Mouse (Mus musculus) forebrain, embryonic 16.5 days (tissue): ENCODE results near the gene Clstn2. TPM values are rescaled to one million over a fixed set of nuclear protein-coding genes. Genes with fewer than 3 reads are reported as not detected.
A peak's percentile ranks its signal among the peaks of the same experiment; 100 is the strongest.

ENCODE experiments used
- ATAC-seq: fragments of 200-750 bp; cut with Nextera tagmentation; 2 replicates; pipeline ENCODE4 v1.8.0; 2017; ENCODE audit warnings: mild to moderate bottlenecking, moderate library complexity
- H3K27ac ChIP-seq: fragments of 300-500 bp; sonication (generic); 2 replicates; pipeline ENCODE4 v1.5.1; 2014; ENCODE audit warnings: low read length, control low read depth
- H3K27me3 ChIP-seq: fragments of 300-500 bp; sonication (generic); replicated peaks from 2 replicates; pipeline ENCODE4 v1.6.1; 2014; ENCODE audit warnings: low read length; ENCODE audit not compliant: control insufficient read depth, insufficient read depth
- H3K36me3 ChIP-seq: fragments of 300-500 bp; sonication (generic); 2 replicates; pipeline ENCODE4 v1.6.1; 2014; ENCODE audit not compliant: control insufficient read depth, insufficient read depth
- H3K4me1 ChIP-seq: fragments of 300-500 bp; sonication (generic); replicated peaks from 2 replicates; pipeline ENCODE4 v1.6.1; 2014; ENCODE audit warnings: low read length; ENCODE audit not compliant: control insufficient read depth, insufficient read depth
- H3K4me2 ChIP-seq: fragments of 300-500 bp; sonication (generic); 2 replicates; pipeline ENCODE4 v1.6.1; 2014; ENCODE audit warnings: mild to moderate bottlenecking, low read length, control low read depth
- H3K4me3 ChIP-seq: fragments of 300-500 bp; sonication (generic); replicated peaks from 2 replicates; pipeline ENCODE4 v1.5.1; 2014; ENCODE audit warnings: mild to moderate bottlenecking, low read length, control low read depth
- H3K9ac ChIP-seq: fragments of 300-500 bp; sonication (generic); replicated peaks from 2 replicates; pipeline ENCODE4 v1.6.1; 2014; ENCODE audit warnings: low read depth, low read length, control low read depth
- H3K9me3 ChIP-seq: fragments of 300-500 bp; sonication (generic); 2 replicates; pipeline ENCODE4 v1.6.1; 2016; ENCODE audit warnings: low read length; ENCODE audit not compliant: control insufficient read depth
- WGBS: fragments of 180-500 bp; shearing (Covaris S2); extraction: QIAGEN DNeasy Blood & Tissue Kit; methylation state at CpG from one replicate; pipeline ENCODE4 v1.1.7; 2014; 5-methylcytosine and 5-hydroxymethylcytosine counted together
- polyA plus RNA-seq: library from polyadenylated mRNA; unstranded; fragments of >200 nt; fragmentation: Nextera tagmentation; extraction: Ambion mirVana; gene quantifications from 2 replicates; pipeline ENCODE4 v1.2.1, GENCODE M21; 2015

The Clstn2 gene
- 21.2 and 24.5 TPM in 2 replicates for polyA plus RNA-seq

GRCm38 (mm10) chr9:98032573-98033272, at the start of gene Clstn2:
Clstn2 (minus strand) TSS chr9:98033181.
- peak within 1 kb of the TSS; percentile 89 for H3K4me2 ChIP-seq
- peak within 1 kb of the TSS; percentile 73 for H3K4me3 ChIP-seq
- H3K9me3 ChIP-seq: no peaks in the 10 kb centered on the region
- peak within 1 kb of the TSS; percentile 72 for H3K27ac ChIP-seq
- no peaks in the 10 kb centered on the region for H3K36me3 ChIP-seq
- under 1% methylated on average over 68 of the region's 73 CpGs for WGBS
- peak within 1 kb of the TSS; percentile 80 for H3K9ac ChIP-seq
- peak; percentile 88 for ATAC-seq
- peaks cover 11% of the 10 kb centered on the region for H3K4me1 ChIP-seq
- H3K27me3 ChIP-seq: 0 out of 2 replicates have a peak, but pooled peaks cover 6% of the 10 kb centered on the region

GRCm38 (mm10) chr9:98067767-98068166, 34.8 kb upstream of the Clstn2 start:
- Histone ChIP-seq H3K9me3 (no peaks in the 10 kb centered on the region), H3K4me1 (no peaks in the 10 kb centered on the region), H3K4me2 (no peak overlapping the region), H3K9ac (no peak overlapping the region), H3K27ac (no peak overlapping the region), H3K4me3 (no peak overlapping the region), H3K27me3 (no peaks in the 10 kb centered on the region), H3K36me3 (no peaks in the 10 kb centered on the region)
- 87% methylated on average over 5 of the region's 5 CpGs for WGBS
- ATAC-seq: no peak

- no peaks in the 10 kb centered on the region for H3K9me3 ChIP-seq
- no peak for ATAC-seq
- no peak overlapping the region for H3K27ac ChIP-seq
- no peaks in the 10 kb centered on the region for H3K36me3 ChIP-seq
- no peak overlapping the region for H3K9ac ChIP-seq
- H3K4me1 ChIP-seq: no peaks in the 10 kb centered on the region
- 86% methylated on average over 3 of the region's 3 CpGs for WGBS
- H3K4me2 ChIP-seq: no peak overlapping the region
- H3K27me3 ChIP-seq: no peaks in the 10 kb centered on the region
- no peak overlapping the region for H3K4me3 ChIP-seq
Observed at GRCm38 (mm10) chr9:98061646-98062045, 28.7 kb upstream of the Clstn2 start.

- no peaks in the 10 kb centered on the region for H3K9me3 ChIP-seq
- H3K4me1 ChIP-seq: no peaks in the 10 kb centered on the region
- H3K9ac ChIP-seq: no peak overlapping the region
- no peak overlapping the region for H3K4me3 ChIP-seq
- WGBS: 89% methylated on average over 2 of the region's 2 CpGs
- H3K36me3 ChIP-seq: no peaks in the 10 kb centered on the region
- no peak overlapping the region for H3K27ac ChIP-seq
- no peak overlapping the region for H3K4me2 ChIP-seq
- ATAC-seq: no peak
- no peaks in the 10 kb centered on the region for H3K27me3 ChIP-seq
Observed at GRCm38 (mm10) chr9:98057291-98057690, 24.3 kb upstream of the Clstn2 start.

GRCm38 (mm10) chr9:98051343-98051742, 18.4 kb upstream of the Clstn2 start:
- Histone ChIP-seq H3K9me3 (no peaks in the 10 kb centered on the region), H3K27ac (no peak overlapping the region), H3K4me3 (no peak overlapping the region), H3K9ac (no peak overlapping the region), H3K4me2 (peak overlapping the region; percentile 32), H3K4me1 (no peaks in the 10 kb centered on the region), H3K27me3 (no peaks in the 10 kb centered on the region), H3K36me3 (no peaks in the 10 kb centered on the region)
- ATAC-seq: peak; percentile 65; the same call in 1 of the 2 replicates
- WGBS: 26% methylated on average over 12 of the region's 12 CpGs

GRCm38 (mm10) chr9:98033273-98033855, 383 bp upstream of the Clstn2 start:
- peak overlapping the region; percentile 80 for H3K9ac ChIP-seq
- H3K27ac ChIP-seq: peak overlapping the region; percentile 72
- peak overlapping the region; percentile 73 for H3K4me3 ChIP-seq
- ATAC-seq: peak; percentile 43
- H3K4me2 ChIP-seq: peak overlapping the region; percentile 89
- H3K27me3 ChIP-seq: 0 out of 2 replicates have a peak, but pooled peaks cover 6% of the 10 kb centered on the region
- WGBS: under 1% methylated on average over 38 of the region's 38 CpGs
- no peaks in the 10 kb centered on the region for H3K36me3 ChIP-seq
- peaks cover 11% of the 10 kb centered on the region for H3K4me1 ChIP-seq
- H3K9me3 ChIP-seq: no peaks in the 10 kb centered on the region

- H3K4me3 ChIP-seq: peak overlapping the region; percentile 73
- 0 out of 2 replicates have a peak, but pooled peaks cover 6% of the 10 kb centered on the region for H3K27me3 ChIP-seq
- H3K36me3 ChIP-seq: no peaks in the 10 kb centered on the region
- peak overlapping the region; percentile 89 for H3K4me2 ChIP-seq
- peaks cover 11% of the 10 kb centered on the region for H3K4me1 ChIP-seq
- WGBS: 1% methylated on average over 31 of the region's 31 CpGs
- ATAC-seq: peak; percentile 19
- H3K27ac ChIP-seq: peak overlapping the region; percentile 72
- no peaks in the 10 kb centered on the region for H3K9me3 ChIP-seq
- H3K9ac ChIP-seq: peak overlapping the region; percentile 80
Observed at GRCm38 (mm10) chr9:98031898-98032572, 946 bp downstream of the Clstn2 start.

- Histone ChIP-seq H3K27ac (no peak overlapping the region), H3K4me3 (peak overlapping the region; percentile 35; the same call in 1 of the 2 replicates), H3K9me3 (no peaks in the 10 kb centered on the region), H3K4me1 (peaks cover 11% of the 10 kb centered on the region), H3K9ac (no peak overlapping the region), H3K4me2 (peak overlapping the region; percentile 44), H3K36me3 (no peaks in the 10 kb centered on the region), H3K27me3 (0 out of 2 replicates have a peak, but pooled peaks cover 6% of the 10 kb centered on the region)
- ATAC-seq: no peak
- 13% methylated on average over 2 of the region's 2 CpGs for WGBS
Observed at GRCm38 (mm10) chr9:98030715-98031114, 2.3 kb downstream of the Clstn2 start.

GRCm38 (mm10) chr9:98025548-98025947, 7.4 kb downstream of the Clstn2 start:
- WGBS: 81% methylated on average over 3 of the region's 3 CpGs
- H3K27ac ChIP-seq: no peak overlapping the region
- H3K9me3 ChIP-seq: no peaks in the 10 kb centered on the region
- H3K36me3 ChIP-seq: no peaks in the 10 kb centered on the region
- no peak for ATAC-seq
- no peaks in the 10 kb centered on the region for H3K27me3 ChIP-seq
- H3K9ac ChIP-seq: no peak overlapping the region
- H3K4me3 ChIP-seq: no peak overlapping the region
- H3K4me1 ChIP-seq: no peaks in the 10 kb centered on the region
- H3K4me2 ChIP-seq: no peak overlapping the region
